Mouse (Mus musculus) spleen, embryonic (tissue): ENCODE measurements around the gene Aco2.

ENCODE experiments used
- CTCF ChIA-PET: fragments of 350-600 bp; sonication (Branson Sonifier 250); formaldehyde crosslinking; loops from one replicate; lab custom pipeline; 2022; lab: Charles Lee

Aco2 gene

GRCm38 (mm10) chr15:81845033-81845625, 27.0 kb upstream of the Aco2 start:
- CTCF ChIA-PET: interaction anchor here (0.7 kb wide), 2 partner anchors 14 to 72 kb away, joined by 5 to 6 read pairs; no protein-coding TSS in a partner anchor

GRCm38 (mm10) chr15:81845724-81846123, 26.4 kb upstream of the Aco2 start:
- CTCF ChIA-PET: no interaction called here

- CTCF ChIA-PET: interaction anchor here (0.7 kb wide), 1 partner anchor 63 kb away, joined by 6 read pairs; no protein-coding TSS in a partner anchor
These were observed 25.4 kb upstream of the Aco2 start for GRCm38 (mm10) chr15:81846755-81847154.

GRCm38 (mm10) chr15:81847161-81847560, 24.9 kb upstream of the Aco2 start:
- CTCF ChIA-PET: interaction anchor here (0.7 kb wide), 1 partner anchor 62 kb away, joined by 6 read pairs; no protein-coding TSS in a partner anchor

- CTCF ChIA-PET: interaction anchor here (0.6 kb wide), 1 partner anchor 609 kb away, joined by 14 read pairs; no protein-coding TSS in a partner anchor
These were observed 24.2 kb upstream of the Aco2 start for GRCm38 (mm10) chr15:81847861-81848260.

GRCm38 (mm10) chr15:81848301-81848700, 23.8 kb upstream of the Aco2 start:
- CTCF ChIA-PET: interaction anchor here (0.6 kb wide), 1 partner anchor 609 kb away, joined by 14 read pairs; no protein-coding TSS in a partner anchor

- CTCF ChIA-PET: interaction anchor here (0.6 kb wide), 1 partner anchor 43 kb away, joined by 5 read pairs; no protein-coding TSS in a partner anchor
These were observed 23.0 kb upstream of the Aco2 start for GRCm38 (mm10) chr15:81849104-81849503.

GRCm38 (mm10) chr15:81850718-81851117, 21.4 kb upstream of the Aco2 start:
- CTCF ChIA-PET: no interaction called here

- CTCF ChIA-PET: no interaction called here
These were observed 20.7 kb upstream of the Aco2 start for GRCm38 (mm10) chr15:81851375-81851774.

GRCm38 (mm10) chr15:81852411-81853000, 19.6 kb upstream of the Aco2 start:
- CTCF ChIA-PET: interaction anchor here (0.7 kb wide), 1 partner anchor 8 kb away, joined by 3 read pairs; no protein-coding TSS in a partner anchor

GRCm38 (mm10) chr15:81853081-81853480, 19.0 kb upstream of the Aco2 start:
- CTCF ChIA-PET: interaction anchor here (0.7 kb wide), 1 partner anchor 9 kb away, joined by 3 read pairs; no protein-coding TSS in a partner anchor

GRCm38 (mm10) chr15:81856030-81856790, 15.9 kb upstream of the Aco2 start:
- CTCF ChIA-PET: interaction anchor here (0.6 kb wide), 2 partner anchors 18 to 105 kb away, joined by 5 to 6 read pairs; partner anchors contain the start of gene Pmm1

GRCm38 (mm10) chr15:81856938-81857723, 15.0 kb upstream of the Aco2 start:
- CTCF ChIA-PET: interaction anchor here (0.6 kb wide), 1 partner anchor 17 kb away, joined by 6 read pairs; no protein-coding TSS in a partner anchor

GRCm38 (mm10) chr15:81857724-81858116, 14.4 kb upstream of the Aco2 start:
- CTCF ChIA-PET: no interaction called here

GRCm38 (mm10) chr15:81858138-81858516, 14.0 kb upstream of the Aco2 start:
- CTCF ChIA-PET: no interaction called here

- CTCF ChIA-PET: no interaction called here
These were observed 13.4 kb upstream of the Aco2 start, which contains the start of gene Tob2 for GRCm38 (mm10) chr15:81858517-81859329. Tob2 (minus strand) TSS chr15:81858796.

- CTCF ChIA-PET: interaction anchor here (0.6 kb wide), 2 partner anchors 28 to 516 kb away, joined by 3 to 5 read pairs; no protein-coding TSS in a partner anchor
These were observed 12.5 kb upstream of the Aco2 start for GRCm38 (mm10) chr15:81859330-81860255.

- CTCF ChIA-PET: interaction anchor here (0.6 kb wide), 1 partner anchor 515 kb away, joined by 3 read pairs; no protein-coding TSS in a partner anchor
These were observed 11.5 kb upstream of the Aco2 start for GRCm38 (mm10) chr15:81860471-81861135.
